Mouse (Mus musculus) hindlimb bud, embryonic 11.5 days (tissue): ENCODE measurements around the gene Rab3c.

Experiments
- DNase-seq: peaks from one replicate; pipeline ENCODE4 v3.0.0-alpha.2; 2012; ENCODE audit warnings: low read depth, low spot score; ENCODE audit errors: extremely low spot score

The Rab3c gene

DNA sequence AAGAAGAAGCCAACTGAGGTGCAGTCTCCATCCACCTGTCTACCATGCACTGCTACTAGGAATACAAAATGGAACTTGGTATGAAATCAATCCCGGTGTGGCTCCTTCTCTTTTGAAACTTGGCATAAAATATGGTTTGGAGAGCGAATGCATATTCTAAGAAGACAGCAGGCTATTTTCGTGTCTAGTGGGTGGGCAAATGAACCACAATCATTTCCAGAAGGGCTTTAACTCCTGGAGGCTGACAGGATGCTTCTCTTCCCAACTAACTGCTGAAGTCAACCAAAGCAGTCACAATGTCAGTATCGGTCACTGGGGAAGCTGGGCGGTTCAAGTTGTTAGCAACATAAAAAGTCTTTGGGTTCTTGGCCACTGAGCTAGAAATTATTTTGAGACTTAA is 81.9 kb downstream of the Rab3c start:
- no peak for DNase-seq

DNA sequence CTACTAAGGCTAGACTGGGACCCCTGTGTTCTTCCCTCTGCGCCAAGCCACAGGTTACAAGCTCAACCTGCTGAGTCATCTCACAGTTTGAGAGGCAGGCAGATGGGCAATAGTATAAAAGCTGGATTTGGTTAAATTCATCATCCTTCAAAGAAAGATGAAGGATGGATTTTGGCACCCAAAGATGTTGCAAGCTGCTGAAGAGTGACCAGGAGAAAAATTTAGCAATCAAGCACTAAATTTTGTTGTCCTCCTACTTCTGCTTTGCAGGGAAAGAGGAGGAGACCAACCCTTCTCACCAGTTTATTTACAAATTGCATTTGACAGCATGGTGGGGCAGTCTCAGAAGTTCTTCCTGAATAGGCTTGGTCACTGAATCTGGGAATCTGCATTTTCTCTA is 90.8 kb downstream of the Rab3c start:
- no peak for DNase-seq

- no peak for DNase-seq
These were observed 95.7 kb downstream of the Rab3c start for GRCm38 (mm10) chr13:110184963-110185685.

DNA sequence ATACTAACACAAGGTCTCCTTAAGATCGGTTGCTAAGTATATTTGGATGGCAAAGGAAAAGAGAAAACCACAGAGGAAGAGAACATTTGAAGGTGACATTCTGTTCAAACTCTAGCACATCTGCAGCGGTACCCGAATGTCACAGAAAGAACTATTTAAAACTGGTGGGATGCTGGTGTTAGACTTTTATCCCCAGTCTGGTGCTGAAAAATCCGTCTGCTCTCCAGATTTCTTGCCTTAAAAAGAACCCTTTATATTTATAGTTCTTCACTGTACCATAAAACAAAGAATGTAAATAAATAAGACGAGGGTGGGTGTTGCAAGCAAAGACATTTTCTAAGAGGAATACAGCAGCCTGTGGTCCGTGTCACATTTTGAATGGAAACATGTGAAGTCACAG is 105.1 kb downstream of the Rab3c start:
- DNase-seq = no peak

DNA sequence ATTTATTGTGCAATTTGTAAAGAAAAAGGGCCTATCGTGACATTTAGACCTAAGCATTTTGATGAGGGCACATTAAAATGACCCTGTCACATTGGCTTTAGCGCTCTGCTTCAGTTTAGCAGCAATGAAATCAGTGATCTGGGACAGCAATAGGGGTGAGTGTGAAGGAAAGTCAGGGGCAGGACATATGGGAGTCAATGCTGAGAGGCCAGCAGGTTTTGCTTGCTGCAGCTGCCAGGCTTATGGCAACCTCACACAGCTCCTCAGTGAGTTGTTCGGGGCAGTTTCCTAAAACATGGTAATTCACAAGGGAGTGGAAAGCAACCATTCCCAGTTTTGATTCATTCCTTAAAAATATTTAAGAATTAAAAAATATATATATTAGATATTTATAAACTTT is 111.1 kb downstream of the Rab3c start:
- DNase-seq = no peak

- DNase-seq = no peak
These were observed 111.6 kb downstream of the Rab3c start for GRCm38 (mm10) chr13:110169152-110169551.

- DNase-seq = no peak
These were observed 112.2 kb downstream of the Rab3c start for GRCm38 (mm10) chr13:110168570-110168969.

DNA sequence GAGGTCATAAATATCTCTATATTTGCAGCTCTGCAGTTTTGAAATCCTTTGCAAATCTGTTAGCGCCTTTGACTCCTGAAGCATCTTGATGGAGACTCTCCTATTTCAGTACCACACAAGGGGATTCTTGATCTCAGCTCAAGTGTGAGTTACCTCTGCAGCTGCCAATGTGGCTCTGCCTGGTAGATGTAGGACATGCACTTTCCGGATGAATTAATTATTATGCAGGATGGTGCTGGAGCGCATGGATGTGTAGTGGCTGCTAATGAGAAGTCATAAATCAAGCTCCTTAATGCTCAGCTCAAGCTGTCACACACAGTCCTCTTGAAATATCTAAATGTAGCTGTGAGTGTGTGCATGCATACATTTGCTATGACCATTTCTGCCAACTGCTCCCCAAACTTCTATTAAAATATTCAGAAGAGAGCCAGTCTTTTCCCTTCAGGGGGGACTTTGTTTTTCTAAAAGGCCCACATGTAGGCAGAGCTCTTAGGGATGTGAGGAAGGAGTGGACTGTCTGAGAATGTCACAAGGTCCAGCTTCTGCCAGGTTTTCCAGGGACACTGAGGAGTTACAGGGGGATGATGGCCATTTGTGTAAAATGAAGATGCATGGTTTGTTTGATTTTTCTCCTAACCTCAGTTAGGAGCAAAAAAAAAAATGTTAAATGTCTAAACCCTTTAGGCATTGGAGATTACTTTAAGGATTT is 114.0 kb downstream of the Rab3c start:
- no peak for DNase-seq

- no peak for DNase-seq
These were observed 120.8 kb downstream of the Rab3c start for GRCm38 (mm10) chr13:110159980-110160379.

DNA sequence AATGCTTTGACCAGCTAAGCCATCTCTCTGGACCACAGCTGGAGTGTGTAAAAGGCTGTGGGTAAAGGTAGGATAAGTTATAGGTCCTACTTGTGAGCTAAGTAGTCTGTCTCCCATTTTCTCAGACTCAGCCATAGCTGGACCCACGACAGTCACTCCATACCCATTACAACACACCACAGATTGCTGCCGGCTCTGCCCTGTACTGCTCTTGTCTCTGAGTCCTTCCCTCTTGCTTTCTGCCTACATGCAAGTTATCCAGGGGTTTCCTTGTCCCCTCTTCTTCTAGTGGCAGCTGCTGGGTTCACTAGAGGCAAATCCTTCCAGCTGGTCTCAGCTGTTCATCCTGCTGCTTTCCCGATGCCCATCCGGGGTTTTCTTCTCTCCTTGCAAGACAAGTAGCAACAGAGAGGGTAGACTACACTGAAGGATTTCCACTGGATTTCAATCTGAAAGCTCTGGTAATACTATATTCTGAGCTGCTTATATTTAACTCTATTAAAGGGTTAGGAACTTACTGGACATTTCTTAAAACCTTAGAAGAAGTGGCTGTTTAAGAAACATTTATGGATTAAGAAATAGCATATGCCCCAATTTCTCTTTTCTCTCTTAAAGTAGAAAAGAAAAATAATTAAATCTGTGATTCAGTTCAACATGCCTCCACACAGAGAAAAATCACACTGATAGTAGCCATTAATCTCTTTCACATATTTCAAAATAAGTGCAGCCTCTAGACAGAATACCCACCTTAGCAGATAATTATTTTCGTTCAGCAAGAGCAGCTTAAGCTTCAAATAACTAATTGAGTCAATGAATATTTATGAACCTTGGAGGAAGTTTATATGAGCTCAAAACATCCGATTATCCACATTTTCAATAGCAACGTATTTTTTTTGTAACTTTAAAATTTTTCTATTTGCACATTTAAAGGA is 121.9 kb downstream of the Rab3c start:
- no peak for DNase-seq

DNA sequence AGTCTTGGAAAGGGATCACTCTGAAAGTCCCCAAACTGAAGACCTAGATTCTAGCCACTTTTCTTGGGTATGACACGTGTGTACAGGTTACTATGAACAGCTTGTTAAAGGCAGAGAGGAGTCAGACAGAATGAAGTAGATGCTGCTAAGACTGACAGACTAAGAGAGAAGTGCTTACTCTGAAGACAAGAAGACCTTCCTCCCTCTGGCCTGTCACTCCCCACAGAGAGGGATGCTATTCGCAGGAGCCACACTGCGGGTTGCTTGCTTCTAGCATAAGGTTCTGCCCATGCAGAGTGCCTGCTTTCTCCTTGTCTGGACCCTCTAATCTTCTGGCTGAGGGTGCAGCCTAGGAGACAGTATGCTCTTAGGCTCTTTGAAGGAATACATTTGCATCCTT is 135.3 kb downstream of the Rab3c start:
- DNase-seq = no peak

- DNase-seq = no peak
These were observed 135.8 kb downstream of the Rab3c start for GRCm38 (mm10) chr13:110145019-110145418.

- DNase-seq = no peak
These were observed 141.5 kb downstream of the Rab3c start for GRCm38 (mm10) chr13:110139339-110139738.

GRCm38 (mm10) chr13:110138644-110139043 is 142.2 kb downstream of the Rab3c start:
- DNase-seq = no peak

- DNase-seq = no peak
These were observed 153.1 kb downstream of the Rab3c start for GRCm38 (mm10) chr13:110127613-110128258.

DNA sequence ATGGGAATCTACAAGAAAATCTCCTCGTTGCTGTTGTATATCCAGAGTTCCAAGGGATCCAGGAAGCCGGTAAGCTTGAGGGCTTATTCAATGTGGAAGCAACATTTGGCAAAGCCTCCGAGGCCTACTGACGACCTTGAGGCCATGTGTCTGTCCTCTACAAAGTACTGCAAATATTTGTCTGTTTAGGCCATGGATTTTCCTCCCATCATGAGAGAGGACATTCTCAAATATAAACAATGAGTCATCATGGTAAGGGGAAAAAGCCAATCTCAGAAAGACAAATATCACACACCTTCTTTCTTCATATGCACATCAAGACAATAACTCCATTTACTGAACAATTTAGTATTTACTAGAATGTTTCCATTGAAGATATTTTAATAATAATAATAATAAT is 158.0 kb downstream of the Rab3c start:
- no peak for DNase-seq

GRCm38 (mm10) chr13:110116892-110117291 is 163.9 kb downstream of the Rab3c start:
- DNase-seq = no peak

DNA sequence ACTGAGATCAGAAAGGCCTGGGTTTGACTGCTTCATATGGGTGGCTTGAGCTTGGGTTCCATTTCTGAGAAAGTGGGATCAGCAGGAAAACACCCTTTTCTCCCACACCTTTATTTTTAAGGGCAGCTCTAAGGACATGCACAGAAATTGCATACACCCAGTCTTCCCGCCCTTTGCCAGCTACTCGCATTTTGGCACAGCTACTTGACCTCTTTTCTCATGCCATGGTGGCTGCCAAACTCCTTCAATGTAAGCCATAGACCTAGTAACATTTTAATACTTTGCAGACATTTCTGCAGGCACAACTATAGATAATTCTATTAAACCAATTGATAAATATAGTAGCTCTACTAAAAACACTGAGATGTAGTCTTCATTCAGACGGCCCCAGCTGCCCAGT is 164.5 kb downstream of the Rab3c start:
- DNase-seq = no peak

DNA sequence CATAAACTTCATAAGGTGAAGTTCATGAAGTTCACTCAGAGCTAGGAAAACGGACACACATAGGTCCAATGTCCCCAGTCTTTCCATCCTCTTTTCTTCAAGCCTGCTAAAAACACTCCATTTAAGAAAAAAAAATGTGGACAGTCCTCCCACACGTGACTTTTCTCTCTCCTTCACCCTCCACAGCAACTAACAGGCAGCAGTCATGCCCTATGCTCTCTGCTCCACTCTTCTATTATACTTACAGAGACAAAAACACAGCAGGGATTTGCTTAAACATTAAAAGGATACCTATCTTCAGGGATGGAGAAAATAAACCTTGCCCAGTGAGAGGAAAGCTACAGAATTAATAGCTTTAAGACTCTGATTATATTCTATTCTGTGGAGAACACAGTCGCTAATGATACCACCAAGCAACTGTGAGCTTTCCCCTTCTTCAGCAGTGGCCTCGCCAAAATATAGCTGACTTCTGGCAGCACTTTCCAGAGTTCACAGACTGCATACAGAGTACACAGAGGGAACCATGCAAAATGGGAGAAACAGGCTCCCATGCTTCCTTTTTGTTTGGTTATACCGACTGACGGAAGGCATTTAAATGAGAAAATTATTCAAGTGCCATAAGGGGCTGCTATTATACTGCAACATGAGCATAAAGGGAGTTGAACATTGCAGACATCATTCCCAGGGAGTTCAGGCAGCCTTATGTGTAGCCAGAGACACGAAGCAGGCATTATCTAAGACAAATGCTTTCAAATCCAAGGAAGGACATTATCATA is 165.7 kb downstream of the Rab3c start:
- DNase-seq = no peak

DNA sequence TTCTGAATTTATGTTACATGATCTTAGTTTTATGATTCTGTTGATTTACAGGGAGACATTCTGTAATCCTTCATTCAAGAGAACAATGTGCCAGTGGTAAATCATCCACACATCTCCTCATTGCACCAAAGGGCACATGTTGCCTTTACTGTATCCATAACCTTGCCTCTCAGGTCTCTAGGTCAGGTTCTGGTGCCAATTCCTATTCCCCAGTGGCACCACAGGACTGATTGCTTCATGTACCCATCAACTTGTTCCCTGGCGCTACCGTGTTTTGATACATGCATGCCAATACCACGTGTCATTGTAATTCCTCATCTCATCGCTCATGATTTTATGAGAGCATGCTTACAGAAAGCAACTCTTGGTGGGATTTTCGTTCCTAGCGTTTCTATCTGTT is 167.1 kb downstream of the Rab3c start:
- no peak for DNase-seq
